Mouse (Mus musculus) olfactory bulb, adult 2 months (tissue): Measurements from ENCODE around the gene Chp2.

Source experiments
- CTCF ChIP-seq: fragments of 200-500 bp; IDR thresholded peaks from 2 replicates; pipeline ENCODE4 v1.5.1; 2012; ENCODE audit warnings: low read depth, mild to moderate bottlenecking, low read length, moderate library complexity; ENCODE audit not compliant: insufficient read depth
- POLR2A ChIP-seq: fragments of 200-500 bp; IDR thresholded peaks from 2 replicates; pipeline ENCODE4 v1.6.1; 2012; ENCODE audit warnings: mild to moderate bottlenecking, low read depth, low read length, moderate library complexity; ENCODE audit not compliant: insufficient read depth

DNA sequence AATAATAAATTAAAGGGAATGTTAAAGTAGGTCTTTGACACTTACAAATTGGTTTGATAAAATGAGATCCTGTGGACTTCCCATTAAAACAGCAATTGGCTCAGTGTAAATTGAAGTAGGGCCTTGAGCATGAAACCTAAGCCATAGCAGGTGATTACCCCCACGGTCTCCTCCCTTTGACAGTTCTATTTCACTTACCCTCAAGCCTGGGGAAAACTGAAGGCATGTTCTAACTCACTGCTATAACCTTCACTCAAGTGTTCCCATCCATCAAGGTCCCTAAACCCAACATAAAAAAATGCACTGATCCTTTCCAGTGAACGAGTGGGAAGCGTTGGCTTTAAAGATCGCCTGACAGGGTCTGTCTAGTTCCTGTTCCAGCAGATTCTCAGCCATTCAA, 11.6 kb downstream of the Chp2 start:
- no peak for TF ChIP-seq CTCF
- no peak for TF ChIP-seq POLR2A
